Mouse (Mus musculus): Measurements from ENCODE around the gene Itprid1.

Gene Itprid1

DNA sequence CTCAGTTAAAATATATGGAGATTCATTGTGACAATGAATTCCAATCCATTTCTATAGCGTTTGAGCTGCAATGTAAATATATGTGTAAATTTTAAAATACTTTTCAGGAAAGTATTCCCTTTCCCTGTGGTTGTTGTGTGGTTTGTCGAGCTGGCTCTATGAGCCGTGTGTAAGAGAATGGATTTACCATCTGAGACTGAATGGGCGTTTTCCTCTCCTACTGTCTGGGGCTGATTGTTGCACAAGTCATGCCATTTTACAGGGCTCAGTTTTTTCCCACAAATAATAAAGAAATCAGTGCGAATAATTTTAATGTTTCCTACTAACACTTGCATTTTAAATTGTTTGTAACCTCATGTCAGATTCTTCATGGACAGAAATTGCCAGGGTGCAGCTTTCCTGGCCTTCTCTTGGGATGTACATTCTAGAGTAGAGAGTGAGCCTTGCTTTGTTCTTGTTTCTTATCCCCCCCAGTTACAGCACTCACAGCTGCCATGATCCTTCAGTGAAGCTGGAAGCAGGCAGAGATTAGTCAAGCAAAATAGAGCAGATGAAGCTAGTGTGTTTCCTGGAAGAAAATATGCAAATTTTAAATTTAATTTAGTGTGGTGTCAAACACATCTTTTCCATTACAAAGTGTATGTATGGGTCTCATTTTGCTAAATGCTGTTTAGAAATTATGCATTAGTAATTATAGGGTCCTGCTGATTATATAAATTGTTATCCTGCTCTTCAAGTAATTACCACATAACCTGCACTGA lies 65.1 kb downstream of the Itprid1 start:
- DNase-seq (ENCODE audit: low spot score): no peak

DNA sequence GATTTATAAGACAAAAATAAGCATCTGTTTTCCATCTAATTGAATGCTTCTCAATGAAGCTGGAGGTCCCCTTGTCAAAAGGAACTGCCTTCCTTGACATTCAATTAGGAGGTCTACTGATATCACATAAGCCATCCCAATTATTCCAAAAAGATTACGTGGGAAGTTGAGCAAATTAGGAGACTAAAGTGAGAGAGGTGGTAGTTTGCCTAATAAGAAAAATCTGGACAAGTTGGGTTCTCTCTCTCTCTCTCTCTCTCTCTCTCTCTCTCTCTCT lies 65.6 kb downstream of the Itprid1 start:
- DNase-seq (ENCODE audit: low spot score): no peak

DNA sequence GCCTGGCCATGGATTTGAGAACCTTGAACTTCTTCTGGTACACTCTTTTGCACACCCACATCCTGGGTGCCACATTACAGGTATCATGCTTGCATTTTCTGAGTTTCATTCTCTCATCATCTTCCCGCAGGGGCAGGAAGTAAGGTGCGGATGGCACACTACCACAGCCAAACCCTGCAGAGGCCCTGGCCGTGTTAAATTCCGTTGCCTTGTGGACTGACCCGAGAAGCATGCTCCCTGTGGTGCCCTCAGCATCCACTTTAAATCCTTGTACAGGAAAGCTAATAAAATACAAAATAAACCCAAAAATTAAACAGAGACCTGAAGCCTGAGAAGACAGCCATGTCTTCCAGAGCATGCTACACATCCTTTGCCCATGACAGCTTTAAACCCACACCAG lies 82.5 kb downstream of the Itprid1 start:
- no peak for DNase-seq (ENCODE audit: low spot score)

DNA sequence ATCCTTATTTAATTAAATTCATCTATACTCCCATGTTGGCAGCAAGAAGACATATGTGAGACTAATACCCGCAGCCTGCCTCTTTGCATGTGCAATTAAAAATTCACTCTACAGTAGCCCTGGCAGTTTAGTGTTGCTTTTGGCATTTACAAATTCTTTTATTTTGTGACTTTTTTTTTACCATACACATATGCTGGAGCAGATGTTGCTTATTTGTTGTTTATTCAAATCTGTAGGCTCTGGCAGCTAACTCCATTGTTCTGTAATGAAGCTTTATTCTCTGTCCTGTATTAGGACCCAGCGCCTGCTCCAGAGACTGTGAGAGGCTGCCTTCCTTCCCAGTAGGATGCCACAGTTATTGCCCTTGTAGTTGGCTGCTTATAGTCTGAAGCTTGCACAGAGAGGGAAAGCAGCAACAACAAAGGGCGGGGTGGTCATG lies 83.6 kb downstream of the Itprid1 start:
- no peak for DNase-seq (ENCODE audit: low spot score)

DNA sequence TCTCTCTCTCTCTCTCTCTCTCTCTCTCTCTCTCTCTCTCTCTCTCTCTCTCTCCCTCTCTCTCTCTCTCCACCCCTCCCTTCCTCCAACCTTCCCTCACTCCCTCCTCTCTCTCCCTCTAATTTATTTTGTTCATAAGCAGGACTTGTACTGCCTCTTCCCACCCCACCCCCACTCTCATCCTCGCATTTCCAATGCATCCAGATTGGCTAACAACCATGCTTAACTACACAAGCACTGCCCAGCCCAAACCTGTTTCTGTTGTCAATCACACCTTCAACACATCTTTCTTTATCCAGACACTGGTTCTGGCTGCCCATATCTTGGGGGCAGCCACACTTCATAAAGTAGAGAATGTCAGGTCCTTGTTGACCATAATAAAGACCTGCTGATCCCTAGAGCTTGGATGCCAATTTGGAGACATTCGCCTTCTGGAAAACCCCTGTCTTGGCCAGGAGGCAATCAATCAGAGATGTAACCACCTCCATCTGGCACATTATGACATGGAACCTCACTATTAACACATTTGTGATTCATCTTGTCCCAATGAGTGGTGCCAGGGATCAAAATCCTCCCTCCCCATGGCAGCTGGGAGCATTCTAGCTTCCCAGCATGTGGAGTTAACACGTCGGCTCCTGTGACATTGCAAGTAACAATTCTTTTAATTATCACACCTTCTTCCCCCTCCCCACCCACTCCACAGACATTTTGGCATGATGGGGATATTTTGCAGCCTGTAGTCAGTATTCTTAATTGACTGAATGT lies 84.4 kb downstream of the Itprid1 start:
- DNase-seq (ENCODE audit: low spot score): no peak

DNA sequence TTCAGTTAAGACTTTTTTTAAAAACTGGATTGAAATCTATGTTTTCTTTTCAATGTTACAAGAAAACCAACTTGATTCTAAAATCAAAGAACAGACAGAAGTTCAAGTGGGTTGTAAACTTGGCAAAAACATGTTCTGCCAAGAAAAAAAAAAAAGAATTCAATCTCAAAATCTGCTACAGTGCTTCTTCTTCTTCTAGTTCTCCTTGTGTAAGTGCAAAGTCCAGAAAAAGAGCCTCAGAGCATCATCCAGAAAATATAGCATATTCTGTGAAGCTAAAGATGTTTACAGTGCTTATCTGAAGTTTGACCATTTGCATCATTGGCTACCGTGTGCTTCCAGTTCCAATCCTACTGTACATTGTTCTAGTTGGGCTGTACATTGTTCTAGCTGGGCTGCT lies 108.0 kb downstream of the Itprid1 start:
- no peak for DNase-seq (ENCODE audit: low spot score)

DNA sequence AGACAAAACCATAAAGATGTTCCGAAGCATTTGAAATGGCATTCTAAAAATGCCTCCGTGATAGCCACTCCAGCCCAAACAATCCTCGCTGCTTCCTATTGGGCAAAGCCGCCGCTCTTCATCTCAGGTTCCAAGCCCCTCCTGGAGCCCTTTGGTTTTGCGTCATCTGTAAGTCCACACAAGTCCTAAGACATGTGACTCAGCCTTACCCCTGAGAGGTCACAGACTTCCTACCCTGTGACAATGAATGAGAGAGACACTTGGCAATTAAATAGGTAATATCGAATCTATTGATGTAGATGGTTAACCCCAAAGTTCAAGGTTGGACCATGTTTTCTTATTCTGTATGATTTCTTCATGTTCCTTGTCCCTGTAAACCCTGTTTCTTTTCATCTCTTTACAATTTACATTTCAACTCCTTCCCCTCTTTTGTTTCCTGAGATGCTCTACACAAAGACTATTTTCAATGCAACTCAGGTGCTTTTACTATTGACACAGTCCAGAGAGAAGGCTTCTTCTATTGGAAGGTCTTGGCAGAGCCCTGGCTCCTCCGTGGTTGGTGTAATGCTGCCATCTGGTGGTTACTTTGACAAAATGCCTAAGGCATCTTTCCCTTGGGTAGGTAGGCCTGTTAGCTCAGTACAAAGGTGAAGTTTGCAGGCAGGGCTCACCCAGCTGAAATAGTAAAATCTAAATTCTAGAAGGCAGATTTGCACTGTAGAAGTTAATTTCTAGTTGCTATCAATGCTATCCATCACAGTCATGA lies 113.8 kb downstream of the Itprid1 start:
- no peak for DNase-seq (ENCODE audit: low spot score)

DNA sequence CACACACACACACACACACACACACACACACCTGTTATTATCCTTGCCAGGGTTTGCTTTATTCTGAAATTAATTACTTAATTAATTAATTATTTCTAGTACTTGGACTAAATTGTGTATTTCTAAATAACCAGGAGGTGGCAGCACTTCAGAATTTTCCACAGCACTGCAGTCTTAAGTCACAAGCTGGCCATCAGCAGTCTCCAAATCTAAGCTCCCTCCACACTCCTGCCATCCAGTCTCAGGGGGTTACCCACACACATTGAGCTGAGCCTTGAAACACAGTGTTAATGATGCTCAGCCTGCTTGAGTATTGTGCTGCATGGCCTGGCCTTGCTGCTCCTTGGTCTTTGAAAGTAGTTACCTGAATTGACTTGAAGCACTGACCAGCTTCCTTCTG lies 136.3 kb downstream of the Itprid1 start:
- no peak for DNase-seq (ENCODE audit: low spot score)

DNA sequence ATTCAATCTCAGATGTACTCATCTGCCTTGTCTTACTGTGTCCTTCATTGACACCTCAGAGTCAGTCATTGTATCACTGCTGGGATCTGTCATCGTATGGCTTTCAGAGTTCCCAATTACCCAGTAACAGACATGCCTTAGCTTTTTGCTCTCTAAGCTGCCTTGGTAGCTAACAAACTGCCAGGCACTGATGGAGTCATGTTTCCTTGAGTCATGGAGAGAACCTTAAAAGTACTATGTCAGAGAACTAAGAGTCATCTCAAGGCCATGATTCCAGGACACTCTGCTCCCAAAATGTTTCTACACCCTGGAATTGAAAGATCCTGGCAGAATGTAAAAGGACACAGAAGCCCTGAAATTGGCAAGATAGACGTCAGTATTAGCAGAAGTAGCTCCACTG lies 143.1 kb downstream of the Itprid1 start:
- no peak for DNase-seq (ENCODE audit: low spot score)

DNA sequence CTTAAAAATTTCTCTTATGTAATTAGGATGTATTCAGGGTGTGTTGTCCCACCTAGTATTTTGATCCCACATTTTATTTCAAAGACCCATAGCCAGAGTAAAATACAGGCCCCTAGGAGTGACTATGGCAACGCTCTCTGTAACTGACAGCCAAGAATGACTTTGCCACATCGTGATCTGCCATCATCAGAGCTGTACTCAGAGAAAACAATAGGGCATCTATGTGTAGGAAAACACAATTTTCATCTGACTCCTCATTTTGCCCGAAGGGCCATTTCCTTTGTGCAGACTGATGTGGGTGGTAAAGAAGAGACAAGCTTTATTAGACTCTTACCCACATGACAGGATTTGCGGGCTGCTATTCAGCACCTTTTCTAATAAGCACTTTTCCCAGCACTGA lies 172.0 kb downstream of the Itprid1 start:
- no peak for DNase-seq (ENCODE audit: low spot score)

DNA sequence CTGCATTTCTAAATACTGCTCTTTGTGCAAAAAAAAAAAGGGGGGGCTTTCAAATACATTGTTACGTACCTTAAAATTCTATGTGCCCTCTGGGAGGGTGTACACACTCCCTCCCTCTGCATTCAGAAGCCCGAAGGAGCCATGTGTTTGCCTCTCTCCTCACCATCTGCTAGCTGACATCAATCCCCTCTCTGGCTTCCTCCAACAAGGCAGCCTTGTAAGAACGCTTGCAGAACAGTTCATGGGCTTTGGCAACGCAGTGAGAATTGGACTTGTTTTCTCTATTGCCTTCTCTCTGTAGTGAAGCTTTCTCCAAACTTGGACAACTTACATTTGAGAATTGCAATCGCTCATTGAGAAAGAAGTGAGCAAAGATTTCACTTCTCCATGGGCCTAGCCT lies 175.7 kb downstream of the Itprid1 start:
- no peak for DNase-seq (ENCODE audit: low spot score)

DNA sequence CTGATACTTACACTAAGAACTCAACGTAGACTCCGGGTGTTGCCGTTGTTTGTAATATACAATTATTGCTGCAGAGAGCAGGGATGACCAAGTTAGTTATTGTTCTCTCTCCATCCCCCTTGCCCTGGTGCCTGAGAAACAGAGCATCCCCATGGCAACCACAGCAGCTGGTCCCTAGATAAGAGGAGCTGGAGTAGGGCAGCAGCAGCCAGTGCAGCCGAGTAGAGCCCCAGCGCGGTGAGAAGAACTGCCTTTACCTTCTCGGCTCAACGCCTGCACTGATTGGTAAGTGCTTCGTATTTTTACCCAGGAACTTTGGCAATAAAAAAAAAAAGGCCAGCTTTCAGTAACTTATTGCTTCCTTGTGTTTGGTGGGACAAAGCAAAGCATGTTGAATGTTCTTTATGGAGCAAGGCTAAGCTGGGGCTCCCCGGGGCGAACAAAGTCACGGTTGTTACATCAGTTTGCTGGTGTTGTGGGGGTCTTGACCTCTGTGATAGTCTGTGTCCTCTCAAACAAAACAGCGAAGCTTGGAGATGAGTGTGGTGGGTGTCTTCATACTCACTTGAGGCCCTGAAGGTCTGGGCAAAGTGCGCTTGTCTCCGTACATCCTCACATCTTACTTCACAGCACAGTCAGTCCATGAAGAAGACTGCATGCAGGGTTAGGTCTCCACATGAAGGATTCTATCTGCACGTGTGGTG lies 180.7 kb downstream of the Itprid1 start, which contains the start of gene Ppp1r17:
TSS of gene Ppp1r17 (plus strand) at position 207 of the 704 bp plus-strand sequence.
- DNase-seq (ENCODE audit: low spot score): no peak

DNA sequence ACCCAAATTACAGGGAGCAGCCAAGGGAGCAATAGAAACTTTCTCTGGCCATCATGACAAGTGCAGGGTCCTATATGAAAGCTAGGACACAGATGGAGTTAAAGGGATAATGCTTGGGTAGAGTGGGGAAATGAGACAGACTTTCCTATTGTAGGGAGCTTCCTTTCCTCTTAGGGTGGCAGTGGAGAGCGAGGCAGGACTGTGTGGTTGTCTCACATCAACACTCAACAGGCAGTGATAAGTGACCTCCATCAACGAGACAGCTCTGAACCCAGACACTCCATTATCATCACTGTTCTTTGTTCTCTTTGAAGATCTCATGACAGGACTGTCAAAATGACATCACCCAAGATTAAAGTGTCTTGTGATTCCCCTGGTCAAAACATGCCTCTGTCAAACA lies 182.9 kb downstream of the Itprid1 start:
- no peak for DNase-seq (ENCODE audit: low spot score)

DNA sequence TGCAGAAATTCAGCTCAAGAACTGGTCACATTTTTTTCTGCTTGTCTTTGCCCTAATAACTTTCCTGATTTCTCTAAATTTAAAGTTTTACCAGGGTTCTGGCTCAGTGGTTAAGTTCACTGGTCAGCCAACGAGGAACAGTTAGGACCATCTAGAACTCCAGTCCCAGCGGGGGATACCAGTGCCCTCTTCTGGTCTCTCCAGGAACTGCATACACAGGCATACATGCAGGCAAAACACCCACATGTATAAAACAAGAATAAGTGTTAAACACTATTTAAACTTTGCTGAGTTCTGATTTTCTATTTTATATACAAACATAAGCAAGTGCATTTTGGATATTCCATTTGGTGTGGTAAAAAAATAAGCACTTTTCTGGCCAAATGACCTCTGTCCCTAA lies 188.8 kb downstream of the Itprid1 start:
- DNase-seq (ENCODE audit: low spot score): no peak

DNA sequence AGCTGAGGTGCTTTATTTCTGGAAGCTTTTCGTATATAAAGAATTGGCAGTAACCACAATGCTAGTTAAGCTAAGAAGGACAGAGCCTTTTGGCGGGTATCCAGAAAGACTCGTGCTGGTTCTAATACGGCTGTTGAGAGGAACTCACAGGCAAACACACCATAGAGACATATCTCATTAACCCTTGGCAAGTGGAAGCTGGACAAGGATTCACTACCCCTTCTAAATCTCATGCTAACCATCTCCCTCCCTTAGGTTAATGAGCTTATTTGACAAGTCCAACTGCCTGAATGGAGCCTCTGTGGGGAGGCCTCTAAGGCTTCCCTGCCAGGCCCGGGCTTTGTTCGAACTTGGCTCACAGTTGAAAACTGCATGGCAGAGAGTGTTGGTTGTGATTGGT lies 190.6 kb downstream of the Itprid1 start:
- no peak for DNase-seq (ENCODE audit: low spot score)

DNA sequence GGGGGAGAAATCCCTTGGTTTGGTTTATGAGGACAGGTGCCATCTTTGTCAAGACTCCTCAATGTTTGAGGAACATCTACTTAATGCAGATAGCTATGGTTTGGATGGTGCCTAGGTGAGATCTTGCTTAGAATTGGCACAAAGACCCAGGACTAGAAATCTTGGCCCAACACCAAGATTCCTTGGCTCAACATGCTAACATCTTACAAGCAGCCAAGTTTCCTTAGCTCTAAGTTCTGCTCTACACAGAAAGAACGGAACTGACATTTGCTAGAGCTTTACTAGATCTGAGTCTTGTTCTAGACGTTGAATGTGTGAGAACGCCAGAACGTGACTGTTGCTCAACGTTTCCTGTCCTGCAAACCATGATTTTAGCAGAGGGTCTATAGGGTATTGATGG lies 191.3 kb downstream of the Itprid1 start:
- no peak for DNase-seq (ENCODE audit: low spot score)

Measured in urinary bladder, postnatal 10 days (tissue).